Mouse (Mus musculus) kidney, embryonic 16.5 days (tissue): Measurements from ENCODE around the gene Arf4. TPM values are rescaled to one million over a fixed set of nuclear protein-coding genes. Genes with fewer than 3 reads are reported as not detected.

Source experiments
- microRNA-seq: library from miRNA; unstranded; fragments of <30 nt; microRNA quantifications from one replicate; pipeline ENCODE4, GENCODE M21; 2016
- polyA plus RNA-seq: library from polyadenylated mRNA; unstranded; fragments of >200 nt; fragmentation: Nextera tagmentation; extraction: Ambion mirVana; gene quantifications from 2 replicates; pipeline ENCODE4 v1.2.1, GENCODE M21; 2015

The Arf4 gene
- polyA plus RNA-seq, 1 experiment from 2014 or later = 589 TPM

Small RNA genes within 50 kb of the gene (microRNA-seq; reads per million reads assigned to microRNA genes)
- 1.1 reads per million for gene Mir7672

Other genes starting within 250 kb of the Arf4 start
- 18.0 and 18.4 TPM in 2 replicates for gene Slmap, start 103.1 kb upstream of the Arf4 start, polyA plus RNA-seq
- 29.9 and 30.9 TPM in 2 replicates for gene Dennd6a, start 64.2 kb upstream of the Arf4 start, polyA plus RNA-seq
- gene Pde12, start 31.8 kb downstream of the Arf4 start, polyA plus RNA-seq = 10.4 and 10.6 TPM in 2 replicates
- 0.14 and 0.21 TPM in 2 replicates for gene Dnah12, start 55.2 kb downstream of the Arf4 start, polyA plus RNA-seq